Mouse (Mus musculus) erythroid progenitor cell, adult 5-6 weeks (primary cell): ENCODE data around the gene Mllt6. TPM values are rescaled to one million over a fixed set of nuclear protein-coding genes. Genes with fewer than 3 reads are reported as not detected.
"Not testable (repeated sequence)": the region's sequence is repeated elsewhere in the genome, so short reads cannot be mapped to it uniquely, and the experiment has no call there.

Experiments used
- ATAC-seq: replicated peaks from 2 replicates; pipeline ENCODE4 v1.8.0; 2016; ENCODE audit warnings: moderate number of reproducible peaks, mild to moderate bottlenecking, moderate TSS enrichment, inconsistent platforms; ENCODE audit not compliant: poor library complexity, low FRiP score, severe bottlenecking
- total RNA-seq, 2 experiments: library from RNA; stranded (forward) in 1 of 2; stranded (reverse) in 1 of 2; fragments of 150-400 nt in 1 of 2; fragments of 186-747, 209-891 nt in 1 of 2; gene quantifications; 2 replicates each; pipeline versions ENCODE4 v1.2.3 to v1.2.4; 2015 to 2017; ENCODE audit warnings: low replicate concordance in 2 of 2

Gene Mllt6
- total RNA-seq, 2 experiments from 2014 or later: 2.1 to 3.9 TPM

- ATAC-seq: not testable (repeated sequence)
These were observed 46.9 kb downstream of the Mllt6 start for GRCm38 (mm10) chr11:97710067-97710466.

DNA sequence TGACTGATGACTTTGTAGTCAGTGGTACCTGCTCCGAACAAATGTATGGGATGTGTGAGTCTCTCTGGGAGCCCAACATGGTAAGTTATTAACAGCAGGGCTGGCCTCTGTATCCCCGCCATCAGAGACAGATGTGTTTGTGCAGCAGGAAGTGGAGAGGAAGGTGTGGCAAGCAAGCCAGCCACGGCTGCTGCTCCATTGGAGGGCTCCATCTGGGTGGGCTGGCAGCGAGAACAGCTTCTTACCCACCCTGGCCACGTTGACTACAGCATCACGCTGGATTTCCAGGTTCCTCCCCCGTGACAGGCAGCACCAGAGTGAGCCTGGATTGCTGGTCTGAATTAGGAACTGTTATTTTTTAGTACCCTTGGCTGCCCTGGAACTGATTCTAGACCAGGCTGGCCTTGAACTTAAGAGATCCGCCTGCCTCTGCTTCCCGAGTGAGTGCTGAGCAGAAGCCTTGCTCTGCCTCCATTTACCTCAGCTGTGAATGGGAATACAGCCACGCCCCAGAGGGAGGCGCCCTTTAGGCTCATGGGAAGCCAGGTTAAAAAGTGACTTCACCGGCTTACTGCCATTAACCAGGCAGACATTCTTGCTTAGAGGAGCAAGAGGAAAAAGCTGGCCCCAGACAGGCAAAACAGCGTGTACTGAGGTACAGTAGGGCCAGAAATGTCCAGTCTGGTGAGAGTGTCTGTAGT is 48.1 kb downstream of the Mllt6 start:
- ATAC-seq: no peak

DNA sequence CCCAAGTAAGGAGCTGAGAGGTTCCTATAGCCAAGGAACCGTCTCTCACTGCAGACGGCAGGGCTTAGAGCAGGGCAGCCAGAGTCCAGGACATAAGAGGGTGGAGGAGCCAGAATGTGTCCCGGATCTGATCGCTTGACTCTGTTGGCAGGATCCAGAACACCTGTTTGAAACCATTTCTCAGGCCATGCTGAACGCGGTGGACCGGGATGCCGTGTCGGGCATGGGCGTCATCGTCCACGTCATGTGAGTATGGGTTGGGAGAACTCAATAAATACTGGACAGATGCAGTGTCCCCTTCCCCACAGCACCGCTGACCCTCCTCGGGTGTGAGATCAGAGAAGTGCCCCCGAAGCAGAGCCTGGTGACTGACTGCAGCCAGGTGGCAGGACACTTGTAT is 49.1 kb downstream of the Mllt6 start:
- ATAC-seq: no peak

GRCm38 (mm10) chr11:97713896-97714295 is 50.7 kb downstream of the Mllt6 start:
- ATAC-seq: no peak

GRCm38 (mm10) chr11:97714356-97714755 is 51.1 kb downstream of the Mllt6 start:
- ATAC-seq: no peak

DNA sequence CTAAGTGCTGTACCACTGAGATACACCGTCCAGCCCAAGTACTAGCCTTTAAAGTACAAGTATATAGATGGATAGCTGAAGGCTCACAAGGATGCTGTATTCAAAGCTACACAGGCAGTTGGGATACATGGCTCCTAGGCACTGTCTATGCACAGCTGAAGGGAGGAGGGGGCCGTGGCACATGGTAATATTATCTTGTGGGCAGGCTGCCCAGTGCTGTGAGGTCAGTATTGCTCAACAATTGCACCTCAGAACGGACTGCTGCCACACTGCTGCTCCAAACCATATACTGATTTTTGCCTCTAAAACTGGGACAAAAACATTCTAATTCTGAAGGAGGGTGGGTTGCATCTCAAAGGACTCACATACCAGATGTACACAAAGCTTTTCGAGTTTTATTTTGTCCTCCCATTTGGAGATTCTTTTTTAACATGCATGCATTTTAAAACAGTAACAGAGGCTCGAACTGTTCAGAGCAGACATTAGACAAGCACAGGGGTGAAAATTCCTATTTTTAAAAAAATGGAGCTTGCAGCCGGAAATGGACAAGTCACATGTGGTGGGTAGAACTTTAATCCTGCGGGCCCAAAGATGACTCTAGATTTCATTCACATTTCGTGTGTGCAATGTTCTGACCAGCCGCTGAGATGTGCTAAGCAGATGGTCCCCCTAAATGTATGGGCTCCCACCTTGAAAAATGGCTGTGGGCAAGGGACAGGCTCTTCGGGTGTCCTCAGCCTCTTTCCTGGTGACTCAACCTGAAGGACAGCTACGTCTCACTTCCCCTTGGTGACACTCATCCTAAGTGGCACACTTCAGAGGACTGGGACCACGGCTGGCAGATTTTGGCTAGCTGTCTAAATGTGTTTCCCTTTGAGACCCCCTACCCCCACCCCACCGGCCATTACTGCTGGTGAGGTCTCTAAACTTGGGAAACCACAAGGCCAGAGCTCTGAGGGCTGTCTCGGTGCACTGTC is 51.9 kb downstream of the Mllt6 start:
- no peak for ATAC-seq

- no peak for ATAC-seq
These were observed 52.8 kb downstream of the Mllt6 start for GRCm38 (mm10) chr11:97716021-97716420.

GRCm38 (mm10) chr11:97717369-97718280 is 54.4 kb downstream of the Mllt6 start:
- no peak for ATAC-seq

DNA sequence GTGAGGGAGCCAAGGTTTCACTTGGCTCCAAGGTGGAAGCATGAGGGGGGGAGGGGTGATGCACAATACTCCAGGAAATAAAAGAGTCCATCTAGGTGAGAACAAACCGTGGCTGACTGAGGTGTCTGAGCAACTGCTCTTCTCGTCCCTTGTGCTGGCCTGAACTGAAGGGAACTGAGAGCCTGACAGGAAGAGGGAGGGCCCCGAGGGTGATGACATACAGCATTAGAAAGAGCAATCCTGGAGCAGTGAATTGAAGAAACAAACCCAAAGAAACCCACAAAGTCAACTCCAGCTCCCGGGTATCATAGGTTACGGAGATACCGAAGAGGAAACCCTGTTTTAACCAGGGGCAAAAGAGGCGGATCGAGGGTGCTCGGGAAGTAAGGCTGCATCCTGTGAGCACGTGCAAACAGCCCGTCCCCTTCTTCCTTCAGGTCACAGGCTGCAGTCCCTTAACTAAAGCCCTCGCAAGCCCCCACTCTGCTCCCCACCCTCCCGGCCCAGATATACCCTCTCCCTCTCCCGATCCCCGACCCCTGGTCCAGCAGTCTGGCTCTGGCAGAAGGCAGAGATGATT is 55.2 kb downstream of the Mllt6 start:
- ATAC-seq: no peak

DNA sequence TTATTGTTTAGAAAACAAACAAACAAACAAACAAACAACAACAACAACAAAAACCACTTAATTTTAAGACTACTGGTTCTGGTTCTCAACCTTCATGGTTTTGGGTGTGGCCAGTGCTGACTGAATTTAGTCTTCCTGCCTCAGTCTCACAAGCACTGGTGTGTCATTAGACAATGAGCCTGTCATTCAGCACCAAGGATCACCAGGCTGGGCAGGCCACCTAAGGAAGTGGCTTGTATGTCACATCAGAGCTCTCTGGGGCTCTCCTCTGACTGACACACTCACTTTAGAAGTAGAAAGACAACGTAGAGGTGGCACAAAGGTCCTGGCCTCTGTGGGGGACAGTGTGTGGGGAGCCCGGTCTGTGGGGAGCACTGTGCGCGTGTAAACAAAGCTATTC is 55.8 kb downstream of the Mllt6 start:
- no peak for ATAC-seq

- ATAC-seq: no peak
These were observed 58.1 kb downstream of the Mllt6 start for GRCm38 (mm10) chr11:97721338-97721737.

- ATAC-seq: no peak
These were observed 60.5 kb downstream of the Mllt6 start for GRCm38 (mm10) chr11:97723709-97724108.

DNA sequence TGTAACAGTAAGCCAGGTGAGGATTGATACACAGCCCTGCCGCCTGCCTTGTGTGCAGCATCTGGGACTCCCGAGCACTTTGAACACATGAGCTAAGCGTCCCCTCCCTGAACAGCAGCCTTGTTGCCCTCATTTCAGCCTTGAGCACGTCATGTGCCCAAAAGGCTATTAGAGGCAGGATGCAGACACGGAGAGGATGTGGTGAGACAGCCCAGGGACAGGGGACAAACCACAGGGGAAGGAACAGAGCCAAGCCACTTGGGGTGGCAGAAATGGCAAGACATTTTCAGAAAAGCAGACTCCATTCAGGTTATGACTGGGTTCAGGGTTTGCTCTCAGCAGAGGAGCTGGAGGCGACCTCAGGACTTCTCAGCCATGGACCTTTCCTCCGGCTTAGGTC is 65.1 kb downstream of the Mllt6 start:
- no peak for ATAC-seq

DNA sequence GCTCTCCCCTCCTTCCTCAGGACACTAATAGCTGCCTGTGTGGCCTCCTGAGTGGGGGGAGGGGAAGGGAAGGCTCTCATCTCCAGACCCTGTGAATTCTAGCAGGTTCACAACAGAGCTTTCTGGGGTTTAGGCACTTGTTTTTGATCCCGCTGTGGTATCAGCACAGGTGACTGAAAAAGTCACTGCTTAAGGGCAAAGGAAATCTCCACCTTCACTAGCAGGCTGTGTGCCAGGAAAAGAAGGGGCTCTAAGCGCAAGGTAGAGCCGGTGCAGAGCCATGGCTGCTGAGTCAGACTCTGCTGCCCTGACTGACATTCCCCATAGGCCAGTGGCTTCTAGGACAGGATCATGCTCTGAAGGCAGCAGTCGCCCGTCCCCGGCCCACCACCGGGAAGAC is 65.5 kb downstream of the Mllt6 start:
- ATAC-seq: no peak

- ATAC-seq: no peak
These were observed 70.5 kb downstream of the Mllt6 start for GRCm38 (mm10) chr11:97733689-97734088.

DNA sequence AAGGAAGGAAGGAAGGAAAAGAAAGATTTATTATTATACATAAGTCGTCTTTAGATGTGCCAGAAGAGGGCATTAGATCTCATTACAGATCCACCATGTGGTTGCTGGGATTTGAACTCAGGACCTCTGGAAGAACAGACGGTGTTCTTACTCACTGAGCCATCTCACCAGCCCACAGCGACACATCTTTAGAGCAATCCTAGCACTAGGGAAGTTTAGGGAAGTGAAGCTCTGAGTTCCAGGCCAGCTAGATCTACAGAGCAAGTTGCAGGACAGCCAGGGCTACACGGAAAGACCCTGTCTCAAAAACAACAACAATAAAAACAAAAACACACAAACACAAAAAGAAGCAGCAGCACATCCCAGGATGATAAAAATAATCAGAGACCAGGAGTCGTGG is 71.6 kb downstream of the Mllt6 start:
- not testable (repeated sequence) for ATAC-seq
